Mouse (Mus musculus) cortical plate, adult 2 months (tissue): Measurements from ENCODE around the gene Wdr4.

Source experiments
- CTCF ChIP-seq: fragments of 200-500 bp; IDR thresholded peaks from 2 replicates; pipeline ENCODE4 v1.5.1; 2011; ENCODE audit warnings: mild to moderate bottlenecking, control low read depth, low read length; ENCODE audit not compliant: insufficient read depth; ENCODE audit errors: extremely low read depth
- POLR2A ChIP-seq: fragments of 200-500 bp; IDR thresholded peaks from 2 replicates; pipeline ENCODE4 v1.6.1; 2011; ENCODE audit warnings: mild to moderate bottlenecking, low read length, control low read depth; ENCODE audit not compliant: insufficient read depth; ENCODE audit errors: extremely low read depth

DNA sequence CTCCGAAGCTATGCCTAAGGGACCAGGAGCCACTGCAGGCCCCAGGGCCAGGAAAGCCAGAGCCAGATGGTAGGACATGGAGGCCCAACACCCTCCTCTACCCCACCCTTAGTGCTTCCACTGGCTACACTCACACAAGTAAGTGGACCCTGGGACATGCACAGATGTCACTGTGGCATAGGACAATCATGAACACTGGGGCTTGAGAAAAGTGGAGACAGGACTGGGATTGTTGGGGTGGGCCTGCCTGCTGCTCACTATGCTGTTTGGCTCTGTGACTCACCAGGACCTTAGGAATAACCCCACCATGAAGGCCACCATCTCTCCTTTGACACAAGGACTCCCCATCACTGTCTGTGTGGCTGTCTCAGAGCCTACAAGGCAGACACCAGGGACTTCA lies 24.8 kb downstream of the Wdr4 start:
- TF ChIP-seq POLR2A (no peak), CTCF (no peak)
